Mouse (Mus musculus): ENCODE data around the gene Arl15.

GRCm38 (mm10) chr13:114090786-114091185 is 296.5 kb downstream of the Arl15 start:
- no peak for TF ChIP-seq CTCF (IDR thresholded peaks at IDR 0.05; ENCODE audit: extremely low read depth, insufficient read depth, insufficient read length, insufficient replicate concordance)
- TF ChIP-seq POLR2A (IDR thresholded peaks at IDR 0.05; ENCODE audit: low read depth, low read length), result no peak
